Mouse (Mus musculus): ENCODE measurements around the gene B4galt2.

GRCm38 (mm10) chr4:117850176-117850575 lies 33.1 kb downstream of the B4galt2 start:
- TF ChIP-seq CTCF (conservative IDR thresholded peaks at IDR 0.05; ENCODE audit: insufficient read depth, insufficient read length, low read depth, low read length): no peak
- no peak for TF ChIP-seq POLR2A (IDR thresholded peaks at IDR 0.05; ENCODE audit: low read depth, low read length)
